Mouse (Mus musculus): ENCODE measurements around the gene Oxsm.

DNA sequence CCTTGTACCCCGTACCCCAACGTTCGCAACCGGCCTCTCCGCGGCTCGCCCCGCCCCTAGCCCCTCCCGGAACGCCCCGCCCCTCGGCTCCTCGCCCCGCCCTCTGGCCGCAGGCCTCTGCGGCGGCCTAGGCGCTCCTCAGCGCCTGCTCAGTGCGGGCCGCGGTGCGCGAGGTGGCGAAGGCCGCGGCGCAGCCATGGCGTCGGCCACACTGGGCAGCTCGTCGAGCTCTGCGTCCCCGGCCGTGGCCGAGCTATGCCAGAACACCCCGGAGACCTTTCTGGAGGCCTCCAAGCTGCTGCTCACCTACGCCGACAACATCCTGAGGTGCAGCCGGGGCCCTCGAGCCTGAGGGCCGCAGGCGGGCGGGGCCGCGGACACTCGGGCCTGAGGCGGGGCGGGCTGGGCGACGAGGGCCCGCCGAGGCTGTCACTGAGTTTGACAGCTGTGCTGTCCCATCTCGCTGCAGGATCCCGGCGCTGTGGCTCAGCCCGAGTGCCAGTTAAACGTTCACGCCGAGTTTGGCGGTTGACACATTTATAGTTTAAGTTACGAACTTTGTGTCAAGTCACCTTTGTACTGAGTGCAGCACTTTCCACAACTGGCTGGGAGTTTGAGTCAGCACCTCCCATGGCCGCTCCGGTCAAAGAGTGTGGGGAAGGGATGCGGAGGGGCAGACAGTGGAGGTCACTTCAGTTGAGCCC, at the start of gene Oxsm, which contains the start of gene Ngly1:
- TF ChIP-seq TAL1 (IDR thresholded peaks at IDR 0.05; ENCODE audit: low read length) (no peak), GATA1 (IDR thresholded peaks at IDR 0.05; ENCODE audit: low read length) (no peak)

Data from erythroblast, embryonic 14.5 days (primary cell).